Mouse (Mus musculus) frontal cortex, postnatal 10 days (tissue): Measurements from ENCODE around the gene Wasl.

Source experiments
- DNase-seq, 2 experiments: peaks; one replicate each; pipeline ENCODE4 v3.0.0; 2022; ENCODE audit warnings: low spot score in 2 of 2, mixed read lengths in 1 of 2

Wasl gene

GRCm38 (mm10) chr6:24604289-24604688 lies 60.5 kb downstream of the Wasl start:
- DNase-seq: no peak

DNA sequence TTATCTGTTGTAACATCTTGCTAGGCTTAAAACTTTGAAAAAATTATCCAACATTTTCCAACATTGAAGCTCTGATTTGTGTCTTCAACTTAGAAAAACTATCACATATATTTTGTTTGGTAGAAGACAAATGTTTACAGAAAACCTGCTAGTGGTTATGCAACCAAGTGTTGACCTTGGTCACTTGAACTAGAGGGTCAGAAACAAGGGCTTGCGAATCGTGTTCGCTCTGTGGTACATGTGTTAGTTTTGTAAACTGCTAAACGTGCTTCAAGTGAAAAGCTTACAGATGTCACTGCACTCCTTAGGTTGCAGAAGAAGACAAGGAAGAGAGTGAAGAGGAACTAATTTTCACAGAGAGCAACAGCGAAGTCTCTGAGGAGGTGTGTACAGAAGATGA lies 61.8 kb downstream of the Wasl start:
- DNase-seq: no peak

GRCm38 (mm10) chr6:24602351-24602750 lies 62.5 kb downstream of the Wasl start:
- no peak for DNase-seq

GRCm38 (mm10) chr6:24601668-24602067 lies 63.1 kb downstream of the Wasl start:
- no peak for DNase-seq

DNA sequence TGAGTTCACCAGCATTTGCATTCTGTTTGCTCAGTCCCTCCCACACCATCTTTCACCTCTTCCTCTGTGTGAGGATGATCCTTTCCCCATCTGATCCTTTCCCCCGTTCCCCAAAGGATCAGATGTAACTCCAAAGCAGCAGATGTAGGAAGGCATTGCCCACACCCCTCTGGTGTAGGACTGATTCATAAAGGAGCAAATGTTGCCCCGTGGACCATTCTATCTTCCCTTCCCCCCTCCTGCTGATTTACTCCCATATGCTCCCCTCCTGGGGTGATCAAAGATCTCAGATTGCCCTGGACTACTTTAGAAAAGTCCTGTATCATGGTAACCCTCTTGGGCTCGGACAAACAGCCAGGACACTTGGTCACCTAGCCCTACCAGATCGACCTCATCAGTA lies 64.1 kb downstream of the Wasl start:
- DNase-seq: no peak

DNA sequence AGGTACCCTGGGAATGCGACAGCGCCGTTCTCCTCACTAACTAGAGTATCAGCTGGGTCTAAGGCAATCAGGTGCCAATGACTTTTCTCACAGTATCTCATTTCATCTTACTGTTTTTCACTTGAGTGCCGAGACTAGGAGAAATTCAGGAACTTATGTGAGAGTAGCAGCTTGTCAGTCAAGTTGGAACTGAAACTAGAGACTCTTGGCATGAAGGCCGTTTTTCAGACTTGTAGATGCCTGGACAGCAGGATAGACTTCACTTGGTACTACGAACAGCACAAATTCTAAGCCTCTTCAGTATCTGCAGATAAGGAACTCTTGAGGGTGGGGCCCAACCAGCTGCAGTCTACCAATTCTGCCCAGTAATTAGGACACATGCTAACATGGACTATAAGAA lies 64.7 kb downstream of the Wasl start:
- DNase-seq: no peak

GRCm38 (mm10) chr6:24599639-24600038 lies 65.2 kb downstream of the Wasl start:
- DNase-seq: no peak

GRCm38 (mm10) chr6:24599179-24599578 lies 65.6 kb downstream of the Wasl start:
- no peak for DNase-seq

- no peak for DNase-seq
Observed at GRCm38 (mm10) chr6:24597500-24597899, 67.3 kb downstream of the Wasl start, which contains the start of gene Lmod2. Gene Lmod2, plus strand, starts transcription at chr6:24597762.

GRCm38 (mm10) chr6:24591525-24592218 lies 73.1 kb downstream of the Wasl start:
- no peak for DNase-seq

DNA sequence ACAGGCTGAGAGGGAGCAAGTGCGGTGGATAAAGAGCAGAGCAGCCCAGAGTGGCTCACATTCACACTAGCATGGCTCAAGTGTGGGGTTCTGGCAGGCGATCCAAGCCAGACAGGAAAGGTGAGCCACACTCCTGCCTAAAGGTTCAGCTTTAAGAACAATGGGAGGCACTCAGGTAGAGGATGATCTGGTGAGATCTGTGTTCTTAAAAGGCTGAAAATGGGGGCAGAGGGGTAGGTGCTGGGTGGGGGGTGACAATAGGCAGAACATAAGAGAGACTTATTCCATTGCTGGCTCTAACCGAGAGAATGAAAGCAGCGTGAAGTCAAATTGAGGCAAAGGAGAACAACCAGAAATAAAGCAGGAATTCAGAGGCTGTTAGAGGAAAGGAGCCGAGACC lies 74.5 kb downstream of the Wasl start:
- DNase-seq: no peak

DNA sequence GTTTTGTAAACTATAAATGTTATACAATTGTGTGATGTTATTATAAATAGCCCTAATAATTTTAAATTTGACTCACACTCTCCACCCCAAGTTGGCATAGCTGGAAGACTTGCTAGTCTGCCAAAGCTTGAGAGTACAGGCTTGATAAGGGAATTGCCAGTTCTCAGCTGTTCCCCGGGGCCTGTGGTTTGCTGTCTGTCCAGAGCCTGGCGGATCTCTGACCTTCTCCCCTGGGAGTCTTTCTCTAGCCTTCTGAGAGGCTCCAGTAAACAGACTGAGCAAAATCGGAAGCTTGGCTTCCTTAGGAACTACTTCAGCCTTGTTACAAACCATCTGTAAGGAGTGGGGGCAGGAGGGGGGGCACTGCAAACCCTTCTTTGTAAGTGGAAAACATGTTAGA lies 77.9 kb downstream of the Wasl start:
- peak in 1 of 2 experiments; percentile 14 for DNase-seq

DNA sequence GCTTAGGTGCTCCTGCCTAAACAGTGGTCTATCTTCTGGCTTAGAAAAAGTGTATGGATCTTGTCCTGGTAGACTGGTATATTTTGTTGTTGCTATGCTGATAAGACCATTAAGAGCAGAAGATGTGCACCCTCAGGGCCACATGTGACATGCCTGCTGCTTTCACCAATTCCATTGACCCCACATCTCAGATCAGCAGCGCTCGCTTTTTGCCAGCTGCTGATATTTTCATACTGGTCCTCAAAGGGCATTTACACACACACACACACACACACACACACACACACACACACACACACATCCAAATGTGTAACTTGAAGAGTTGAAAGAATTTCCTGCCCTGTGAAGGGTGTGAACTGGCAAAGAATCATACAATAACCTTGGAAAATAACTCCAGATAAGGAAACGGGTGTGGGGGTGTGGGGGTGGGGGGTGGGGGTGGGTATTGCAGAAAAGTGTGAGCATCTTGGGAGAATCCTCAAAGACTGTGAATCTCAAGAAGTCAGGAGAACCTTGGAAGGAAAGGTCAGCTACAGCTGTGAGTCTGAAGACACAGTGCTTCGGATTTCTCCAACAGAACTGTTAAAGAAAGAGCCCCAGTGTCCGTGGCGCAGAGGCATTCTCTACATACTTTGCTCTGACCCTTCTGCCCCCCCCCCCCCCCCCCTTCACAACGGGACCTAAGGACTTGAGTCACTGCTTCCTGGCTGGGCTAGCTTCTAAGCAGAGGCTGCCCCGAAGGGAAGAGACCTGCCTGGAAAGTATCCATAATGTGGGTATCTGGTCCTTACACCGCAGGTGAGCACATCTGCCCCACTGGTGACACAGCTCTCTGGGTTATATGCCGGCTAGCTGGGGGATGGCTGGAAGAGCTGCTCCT lies 79.1 kb downstream of the Wasl start:
- DNase-seq: no peak

DNA sequence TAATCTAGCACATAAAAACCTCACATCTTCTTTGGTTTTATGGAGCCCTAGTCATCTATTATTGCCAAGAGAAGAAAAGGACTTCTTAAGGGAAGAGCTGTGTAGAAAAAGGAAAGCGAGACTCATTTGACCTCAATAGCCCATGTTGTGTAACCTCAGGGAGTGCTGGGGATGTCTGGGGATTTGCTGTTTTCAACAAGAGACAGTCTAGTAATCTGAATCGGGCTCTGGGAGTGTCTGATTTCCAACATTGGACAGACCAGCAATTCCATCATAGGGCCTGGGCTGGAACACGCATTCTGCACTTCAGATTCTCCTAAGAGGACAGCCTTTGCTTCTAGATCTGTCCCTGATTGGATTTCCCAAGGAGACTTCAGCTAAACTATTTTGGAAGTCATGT lies 81.4 kb downstream of the Wasl start:
- DNase-seq: no peak

DNA sequence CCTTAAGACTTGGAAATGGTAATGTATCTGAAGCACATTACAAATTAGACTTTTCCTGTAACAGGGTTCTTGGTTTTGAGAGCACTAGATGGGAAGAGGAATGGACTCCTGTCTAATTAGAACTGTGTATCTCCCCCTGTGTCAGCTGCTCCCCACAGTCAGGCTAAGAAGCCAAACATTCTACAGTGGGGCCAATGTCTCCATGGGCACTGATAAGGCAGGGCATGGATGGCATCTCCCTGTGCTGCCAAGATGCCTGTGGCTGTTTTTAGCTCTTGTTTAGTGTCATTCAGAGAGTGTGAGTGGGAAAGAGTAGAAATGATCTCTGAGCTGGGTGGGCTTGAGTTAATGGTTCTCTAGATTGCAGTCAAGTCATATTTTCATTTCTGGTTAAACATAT lies 91.5 kb downstream of the Wasl start:
- DNase-seq: no peak

DNA sequence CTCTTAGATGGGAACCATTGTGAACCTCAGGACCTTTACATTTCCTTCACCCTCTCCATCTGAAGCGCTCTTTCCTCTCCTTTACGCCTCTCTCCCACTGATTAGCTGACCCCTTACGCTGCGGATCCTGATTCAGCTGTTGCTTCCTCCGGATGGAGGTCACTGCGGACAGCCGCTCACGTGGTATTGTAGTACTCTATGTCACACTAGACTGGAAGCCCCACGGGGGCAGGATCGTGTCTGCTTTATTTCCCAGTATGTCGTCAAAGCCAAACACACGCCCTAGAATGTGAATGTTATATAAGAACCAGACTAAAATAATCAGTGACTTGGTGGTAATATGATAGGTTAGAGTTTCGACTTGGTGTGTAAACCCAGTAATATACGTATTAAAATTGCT lies 92.4 kb downstream of the Wasl start:
- DNase-seq: no peak

- DNase-seq: no peak
Observed at GRCm38 (mm10) chr6:24571126-24571525, 93.7 kb downstream of the Wasl start.

DNA sequence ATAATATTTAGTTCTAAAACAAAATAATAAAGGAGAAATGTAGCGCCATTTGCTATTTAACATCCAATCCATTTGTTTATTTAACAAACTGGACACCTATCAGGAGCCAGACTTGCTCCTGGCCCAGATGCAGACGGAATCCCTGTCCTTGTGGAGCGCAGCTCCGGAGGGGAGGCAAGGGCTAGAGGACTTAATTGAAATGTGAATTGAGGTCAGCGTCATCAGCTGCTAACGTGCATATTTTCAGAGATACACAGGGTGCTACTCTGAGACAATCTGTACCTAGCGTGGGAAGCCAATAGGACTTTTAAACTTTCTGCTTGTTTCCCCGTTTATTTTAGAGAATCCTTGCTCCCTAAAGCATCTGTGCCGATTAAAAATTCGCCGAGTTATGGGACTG lies 94.5 kb downstream of the Wasl start:
- no peak for DNase-seq

GRCm38 (mm10) chr6:24569711-24570110 lies 95.1 kb downstream of the Wasl start:
- no peak for DNase-seq

DNA sequence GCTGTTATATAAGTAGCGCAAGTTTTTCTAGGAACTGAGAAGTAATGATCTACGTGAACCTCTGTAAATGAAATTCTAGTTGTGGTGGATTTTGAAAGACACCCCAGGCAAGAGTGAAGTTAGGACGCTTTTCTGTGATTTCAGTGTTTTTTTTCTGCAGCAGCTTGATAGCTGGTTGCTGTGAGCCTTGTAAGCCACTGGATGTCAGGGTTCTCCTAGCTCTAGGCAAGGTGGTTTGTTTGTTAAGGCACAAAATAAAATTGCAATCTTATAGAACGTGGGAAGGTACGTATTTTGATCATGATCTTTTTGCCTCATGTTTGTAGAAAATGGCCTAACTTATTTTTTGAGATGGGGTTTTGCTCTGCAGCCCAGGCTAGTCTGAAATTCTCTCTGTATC lies 95.8 kb downstream of the Wasl start:
- DNase-seq: no peak

DNA sequence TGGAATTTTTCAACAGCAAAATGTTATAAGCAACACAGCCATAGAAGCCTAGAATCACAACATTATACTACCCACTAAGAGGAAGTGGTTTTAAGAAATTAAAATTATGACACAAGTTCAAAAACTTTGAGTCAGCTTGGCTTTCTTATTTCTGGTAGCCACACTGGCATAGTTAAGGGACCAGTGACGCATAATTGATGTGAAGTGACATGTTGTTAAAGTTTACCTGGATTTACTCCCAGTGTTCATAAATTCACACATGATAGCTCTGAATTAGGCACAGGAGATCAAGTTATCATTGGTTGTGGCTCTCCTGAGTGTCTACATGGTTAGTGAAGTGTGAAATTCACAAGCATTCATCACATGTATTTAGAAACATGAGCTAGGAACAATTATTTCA lies 99.9 kb downstream of the Wasl start:
- DNase-seq: no peak

GRCm38 (mm10) chr6:24564081-24564480 lies 100.7 kb downstream of the Wasl start:
- DNase-seq: no peak
